In the genomic region with DNA sequence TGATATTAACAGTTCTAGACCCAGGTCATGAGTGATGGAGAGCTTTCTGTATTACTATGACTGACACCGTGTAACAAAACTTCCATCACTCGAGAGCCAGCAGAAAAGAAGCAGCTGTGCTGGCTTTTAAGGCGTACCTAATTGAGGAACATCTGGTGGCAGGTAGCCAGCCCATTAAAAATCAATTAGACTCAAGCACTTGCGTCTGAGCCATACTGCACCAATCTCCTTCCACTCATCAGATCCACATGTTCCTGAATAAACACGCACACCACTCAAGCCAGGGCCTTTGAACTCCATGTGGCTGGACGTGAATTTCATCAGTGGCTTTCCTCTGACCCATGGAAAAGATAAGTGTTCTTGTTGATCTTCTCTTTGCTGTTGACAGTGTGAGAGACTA, we compare ENCODE assay signal across 19 mouse cellular contexts.
DNase-seq lines count a peak whose midpoint lies in the region; ATAC-seq lines count a peak whose summit lies in the region.
"Had no signal": no experiment of that assay in that cellular context is flagged by ENCODE, and none has a peak within 500 bp of the region (broad histone marks: within the 10 kb centered on the region; RNA-seq: fewer than 3 reads in every experiment).

No protein-coding gene starts in this region.

- H3K27ac ChIP-seq in neural tube, embryonic 15.5 days (replicated peaks): no peak overlapping the region
- H3K27ac ChIP-seq in forebrain, embryonic 10.5 days: no peak overlapping the region
- no peak overlapping the region for H3K27ac ChIP-seq in forebrain, embryonic 11.5 days (ENCODE audit: low read depth, low read length)
- H3K27ac ChIP-seq: heart, adult 2 months; heart, embryonic 15.5 days; hindbrain, embryonic 12.5 days; midbrain, embryonic 13.5 days had no signal

- peak; percentile 37 for DNase-seq in neural tube, embryonic 10.5 days (ENCODE audit: extremely low spot score, low spot score)
- DNase-seq in hindlimb bud, embryonic 11.5 days (ENCODE audit: extremely low spot score, low read depth, low spot score): peak; percentile 76
- DNase-seq in lung, postnatal 14 days: peak; percentile 20
- no peak for DNase-seq in layer of hippocampus, postnatal 25 days (ENCODE audit: extremely low spot score in 1 of 2, low spot score in 1 of 2)
- no peak for DNase-seq in forebrain, embryonic 10.5 days (ENCODE audit: extremely low spot score, low spot score)
- DNase-seq in forebrain, embryonic 11.5 days (ENCODE audit: low spot score): no peak
- DNase-seq: adrenal gland, postnatal 25 days; B cell, adult 2 months; cerebellum, adult 8-10 months; gastrocnemius, postnatal 10 days; heart, adult 2 months; kidney, postnatal 10 days had no signal

- ATAC-seq in neural tube, embryonic 15.5 days (ENCODE audit: low FRiP score): no peak
- ATAC-seq in forebrain, embryonic 11.5 days (replicated peaks; ENCODE audit: low FRiP score): no peak
- ATAC-seq: forebrain, embryonic 16.5 days; intestine, embryonic 16.5 days; midbrain, embryonic 13.5 days had no signal

- H3K9ac ChIP-seq in neural tube, embryonic 15.5 days (replicated peaks): no peak overlapping the region
- H3K9ac ChIP-seq in forebrain, embryonic 11.5 days (ENCODE audit: low read length): no peak overlapping the region
- H3K9ac ChIP-seq: heart, embryonic 15.5 days; hindbrain, embryonic 12.5 days; midbrain, embryonic 13.5 days had no signal

- no peak overlapping the region for H3K4me2 ChIP-seq in neural tube, embryonic 15.5 days
- no peak overlapping the region for H3K4me2 ChIP-seq in forebrain, embryonic 11.5 days (ENCODE audit: low read depth, low read length, severe bottlenecking)
- H3K4me2 ChIP-seq: heart, embryonic 15.5 days; hindbrain, embryonic 12.5 days; midbrain, embryonic 13.5 days had no signal

- whole genome bisulfite sequencing in neural tube, embryonic 15.5 days: 58% methylated on average over 6 of the region's 6 CpGs
- WGBS in forebrain, embryonic 10.5 days: 63% methylated on average over 6 of the region's 6 CpGs
- 68% methylated on average over 6 of the region's 6 CpGs for WGBS in forebrain, embryonic 11.5 days

- no peaks in the 10 kb centered on the region for H3K4me1 ChIP-seq in neural tube, embryonic 15.5 days
- no peaks in the 10 kb centered on the region for H3K4me1 ChIP-seq in forebrain, embryonic 10.5 days
- no peaks in the 10 kb centered on the region for H3K4me1 ChIP-seq in forebrain, embryonic 11.5 days (replicated peaks; ENCODE audit: control insufficient read depth, insufficient read depth, low read length)
- H3K4me1 ChIP-seq: heart, embryonic 15.5 days; hindbrain, embryonic 12.5 days; midbrain, embryonic 13.5 days had no signal

- no peak overlapping the region for H3K4me3 ChIP-seq in neural tube, embryonic 15.5 days (replicated peaks)
- no peak overlapping the region for H3K4me3 ChIP-seq in forebrain, embryonic 10.5 days
- no peak overlapping the region for H3K4me3 ChIP-seq in forebrain, embryonic 11.5 days (ENCODE audit: low read depth, low read length)
- H3K4me3 ChIP-seq: erythroblast, embryonic 14.5 days; heart, adult 2 months; heart, embryonic 15.5 days; hindbrain, embryonic 12.5 days; midbrain, embryonic 13.5 days had no signal

- no peaks in the 10 kb centered on the region for H3K36me3 ChIP-seq in neural tube, embryonic 15.5 days
- no peaks in the 10 kb centered on the region for H3K36me3 ChIP-seq in forebrain, embryonic 10.5 days (replicated peaks)
- no peaks in the 10 kb centered on the region for H3K36me3 ChIP-seq in forebrain, embryonic 11.5 days (ENCODE audit: control insufficient read depth, insufficient read depth, low read length)
- H3K36me3 ChIP-seq: heart, embryonic 15.5 days; hindbrain, embryonic 12.5 days; midbrain, embryonic 13.5 days had no signal

- no peaks in the 10 kb centered on the region for H3K9me3 ChIP-seq in neural tube, embryonic 15.5 days (replicated peaks)
- H3K9me3 ChIP-seq in forebrain, embryonic 10.5 days: no peaks in the 10 kb centered on the region
- no peaks in the 10 kb centered on the region for H3K9me3 ChIP-seq in forebrain, embryonic 11.5 days (ENCODE audit: control insufficient read depth, low read length)
- H3K9me3 ChIP-seq: heart, embryonic 15.5 days; hindbrain, embryonic 12.5 days; midbrain, embryonic 13.5 days had no signal

- no peaks in the 10 kb centered on the region for H3K27me3 ChIP-seq in neural tube, embryonic 15.5 days (replicated peaks)
- H3K27me3 ChIP-seq in forebrain, embryonic 10.5 days (ENCODE audit: poor library complexity, severe bottlenecking): no peaks in the 10 kb centered on the region
- H3K27me3 ChIP-seq in forebrain, embryonic 11.5 days (ENCODE audit: control insufficient read depth, insufficient read depth, low read length): no peaks in the 10 kb centered on the region
- H3K27me3 ChIP-seq: heart, embryonic 15.5 days; hindbrain, embryonic 12.5 days; midbrain, embryonic 13.5 days had no signal

Comparison
In these comparisons a context has a peak if more than half of its experiments do, and no peak if none do; other contexts are left out.
1. DNase-seq: peak in neural tube, embryonic 10.5 days (single experiment), hindlimb bud, embryonic 11.5 days (single experiment) and lung, postnatal 14 days (single experiment); none in layer of hippocampus, postnatal 25 days (0 of 2), forebrain, embryonic 10.5 days (single experiment) and forebrain, embryonic 11.5 days (single experiment).